Mouse (Mus musculus): ENCODE results near the gene Smyd3. TPM values are rescaled to one million over a fixed set of nuclear protein-coding genes. Genes with fewer than 3 reads are reported as not detected.

The Smyd3 gene
- 15.8 and 24.4 TPM in 2 replicates for total RNA-seq (2014; rRNA removed)
- polyA plus RNA-seq (2015; fragmentation: Nextera tagmentation; extraction: Ambion mirVana) = 23.1 and 28.4 TPM in 2 replicates

DNA sequence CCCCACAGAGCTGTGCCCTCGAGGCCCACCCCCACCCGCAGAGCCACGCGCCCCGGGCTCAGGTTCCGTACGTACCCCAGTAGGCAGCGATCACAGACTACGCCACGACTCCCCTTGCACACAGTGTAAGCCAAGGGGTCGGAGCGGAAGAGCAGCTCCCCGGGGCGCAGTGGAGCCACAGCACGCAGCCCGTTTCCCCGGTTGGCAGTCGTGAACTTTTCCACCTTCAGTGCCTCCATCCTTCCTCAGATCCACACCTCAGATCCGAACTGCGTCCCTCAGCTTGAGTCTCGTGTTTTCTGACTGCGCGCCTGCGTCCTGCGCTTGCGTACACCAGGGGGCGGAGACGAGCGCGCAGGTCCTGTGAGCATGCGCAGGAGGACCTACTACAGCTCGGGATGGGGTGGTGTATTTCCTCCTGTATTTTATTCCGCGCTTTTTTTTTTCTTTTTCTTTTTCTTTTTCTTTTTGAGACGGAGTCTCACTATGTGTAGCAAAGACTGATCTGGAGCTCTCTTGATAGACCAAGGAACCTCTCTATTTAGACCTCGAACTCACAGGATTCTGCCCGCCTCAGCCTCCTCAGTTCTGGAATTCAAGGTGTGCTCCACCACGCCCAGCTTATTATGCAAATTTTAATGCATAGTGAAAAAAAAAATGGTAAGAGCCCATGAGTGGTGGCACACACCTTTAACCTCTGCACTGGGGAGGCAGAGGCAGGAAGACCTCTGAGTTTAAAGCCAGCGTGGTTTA is at the start of gene Smyd3:
TSS of gene Smyd3 (minus strand) at position 329 of the 753 bp plus-strand sequence.
- no peaks in the 10 kb centered on the region for H3K9me3 ChIP-seq (ENCODE audit: low read length)
- H3K27me3 ChIP-seq (ENCODE audit: insufficient read depth, low read length) = no peaks in the 10 kb centered on the region
- peak within 1 kb of the TSS; percentile 96 for H3K4me2 ChIP-seq (ENCODE audit: low read depth, low read length, poor library complexity, severe bottlenecking)
- no peaks in the 10 kb centered on the region for H3K36me3 ChIP-seq (ENCODE audit: insufficient read depth, low read length)
- peak; percentile 87 for DNase-seq (ENCODE audit: low spot score)
- H3K27ac ChIP-seq (ENCODE audit: low read depth, low read length) = no peak within 1 kb of the TSS
- ATAC-seq (ENCODE audit: low FRiP score) = peak; percentile 89
- H3K9ac ChIP-seq (replicated peaks; ENCODE audit: low read length, poor library complexity, severe bottlenecking) = peak within 1 kb of the TSS; percentile 72
- WGBS = 6% methylated on average over 39 of the region's 39 CpGs
- H3K4me1 ChIP-seq (ENCODE audit: insufficient read depth, low read length) = peaks cover 3% of the 10 kb centered on the region; the same call in 1 of the 2 replicates
- peak; percentile 85 for TF ChIP-seq CTCF (IDR thresholded peaks at IDR 0.05)
- H3K4me3 ChIP-seq (ENCODE audit: low read depth, low read length) = peak within 1 kb of the TSS; percentile 89

DNA sequence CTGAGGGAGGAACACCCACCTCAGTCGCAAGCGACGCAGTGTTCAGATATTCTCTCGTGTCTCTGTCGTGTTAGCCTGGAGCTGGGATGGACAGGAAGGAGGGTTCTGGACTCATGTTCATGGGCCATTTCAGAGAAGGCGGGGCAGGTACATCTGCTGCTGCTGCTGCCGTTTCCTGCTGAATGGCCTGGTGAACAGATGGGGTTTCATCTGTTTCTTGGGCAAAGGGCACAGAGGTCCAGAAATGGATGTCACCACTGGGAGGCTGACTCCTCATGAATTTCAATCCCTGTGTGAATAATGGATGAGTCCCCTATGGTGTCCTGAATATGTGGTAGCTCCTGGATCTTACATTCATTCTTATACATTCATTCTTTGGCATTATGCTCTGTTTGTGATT is 49.7 kb upstream of the Smyd3 start:
- no peaks in the 10 kb centered on the region for H3K27me3 ChIP-seq (ENCODE audit: insufficient read depth, low read length)
- H3K4me3 ChIP-seq (ENCODE audit: low read depth, low read length) = no peak overlapping the region
- no peak overlapping the region for H3K9ac ChIP-seq (replicated peaks; ENCODE audit: low read length, poor library complexity, severe bottlenecking)
- ATAC-seq (ENCODE audit: low FRiP score) (no peak), DNase-seq (ENCODE audit: low spot score) (peak; percentile 36)
- no peak overlapping the region for H3K4me2 ChIP-seq (ENCODE audit: low read depth, low read length, poor library complexity, severe bottlenecking)
- no peaks in the 10 kb centered on the region for H3K4me1 ChIP-seq (ENCODE audit: insufficient read depth, low read length)
- no peak for TF ChIP-seq CTCF (IDR thresholded peaks at IDR 0.05)
- no peak overlapping the region for H3K27ac ChIP-seq (ENCODE audit: low read depth, low read length)
- no peaks in the 10 kb centered on the region for H3K36me3 ChIP-seq (ENCODE audit: insufficient read depth, low read length)
- H3K9me3 ChIP-seq (ENCODE audit: low read length) = no peaks in the 10 kb centered on the region
- WGBS = 46% methylated on average over 7 of the region's 7 CpGs

DNA sequence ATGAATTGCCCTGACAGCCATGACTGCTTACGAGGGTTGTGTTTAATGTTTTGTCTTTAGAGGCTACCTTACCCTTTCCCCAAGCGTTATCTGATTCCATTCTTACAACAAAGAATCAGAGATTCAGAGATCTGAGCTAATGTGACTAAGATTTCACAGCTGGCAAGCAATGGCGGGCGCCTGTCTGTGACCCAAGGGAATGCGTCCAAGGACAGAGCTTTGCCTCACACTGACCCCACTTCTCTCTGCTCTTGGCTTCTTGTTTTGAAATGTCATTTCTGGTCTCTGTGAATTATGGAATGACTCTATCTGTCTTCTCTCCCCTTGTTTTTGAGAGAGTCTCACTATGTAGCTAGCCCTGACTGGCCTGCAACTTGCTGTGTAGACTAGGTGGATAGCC is 46.1 kb upstream of the Smyd3 start:
- H3K9ac ChIP-seq (replicated peaks; ENCODE audit: low read length, poor library complexity, severe bottlenecking) = no peak overlapping the region
- H3K4me3 ChIP-seq (ENCODE audit: low read depth, low read length) = no peak overlapping the region
- no peak for DNase-seq (ENCODE audit: low spot score)
- ATAC-seq (ENCODE audit: low FRiP score) = no peak
- TF ChIP-seq CTCF (IDR thresholded peaks at IDR 0.05) = no peak
- no peaks in the 10 kb centered on the region for H3K9me3 ChIP-seq (ENCODE audit: low read length)
- H3K36me3 ChIP-seq (ENCODE audit: insufficient read depth, low read length) = no peaks in the 10 kb centered on the region; the same call in 1 of the 2 replicates
- 33% methylated on average over 5 of the region's 5 CpGs for WGBS
- no peak overlapping the region for H3K4me2 ChIP-seq (ENCODE audit: low read depth, low read length, poor library complexity, severe bottlenecking)
- H3K27me3 ChIP-seq (ENCODE audit: insufficient read depth, low read length) = no peaks in the 10 kb centered on the region
- H3K4me1 ChIP-seq (ENCODE audit: insufficient read depth, low read length) = no peaks in the 10 kb centered on the region
- H3K27ac ChIP-seq (ENCODE audit: low read depth, low read length) = no peak overlapping the region

DNA sequence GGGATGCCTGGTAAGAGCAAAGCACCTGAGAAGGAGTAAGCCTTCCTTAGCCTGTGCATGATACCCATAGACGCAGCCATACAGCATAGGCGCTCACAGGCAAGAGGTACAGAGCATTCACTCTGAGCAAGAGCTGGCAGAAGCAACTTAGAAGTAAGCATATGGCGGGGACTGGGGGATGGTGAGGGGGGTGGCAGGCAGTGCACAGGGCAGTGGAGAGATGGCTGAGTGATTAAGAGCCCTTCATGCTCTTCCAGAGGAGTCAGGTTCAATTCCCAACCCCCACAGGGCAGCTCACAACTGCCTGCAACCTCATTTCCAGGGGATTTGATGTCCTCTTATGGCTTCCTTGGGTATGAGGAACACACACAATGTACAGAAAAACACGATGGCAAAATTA is 45.4 kb upstream of the Smyd3 start:
- WGBS = 80% methylated on average over 4 of the region's 4 CpGs
- ATAC-seq (ENCODE audit: low FRiP score) = no peak
- no peak for TF ChIP-seq CTCF (IDR thresholded peaks at IDR 0.05)

DNA sequence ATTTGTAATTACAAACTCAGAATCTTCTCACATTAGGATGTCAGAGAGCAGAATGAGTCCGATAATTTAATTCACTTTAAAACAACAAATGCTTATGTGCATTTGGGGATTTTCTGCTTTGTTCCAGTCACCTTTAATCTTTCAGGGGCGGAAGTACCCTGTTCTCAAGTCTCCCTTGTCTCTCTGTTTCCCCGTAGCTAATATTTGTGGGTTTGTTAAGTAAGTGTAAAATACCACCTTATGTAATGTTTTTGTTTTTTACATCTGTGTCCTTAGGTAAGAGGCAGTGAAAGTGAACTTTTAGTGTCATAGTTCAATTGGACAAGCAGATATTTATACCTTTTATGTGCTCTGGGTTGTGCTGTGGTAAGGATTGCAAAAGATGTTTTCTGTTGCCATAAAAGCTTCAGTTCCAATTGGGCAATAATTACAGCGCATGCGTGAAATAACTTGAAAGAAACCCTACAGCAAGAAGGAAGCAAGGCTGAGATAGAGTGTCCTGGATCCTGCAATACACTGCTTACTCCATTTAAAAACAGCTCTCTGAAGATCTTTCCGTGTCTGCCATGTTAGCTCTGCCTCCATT is 43.1 kb upstream of the Smyd3 start:
- Histone ChIP-seq H3K27me3 (ENCODE audit: insufficient read depth, low read length) (no peaks in the 10 kb centered on the region), H3K36me3 (ENCODE audit: insufficient read depth, low read length) (no peaks in the 10 kb centered on the region; the same call in 1 of the 2 replicates), H3K4me3 (ENCODE audit: low read depth, low read length) (no peak overlapping the region), H3K27ac (ENCODE audit: low read depth, low read length) (no peak overlapping the region), H3K4me1 (ENCODE audit: insufficient read depth, low read length) (no peaks in the 10 kb centered on the region), H3K9ac (replicated peaks; ENCODE audit: low read length, poor library complexity, severe bottlenecking) (no peak overlapping the region), H3K4me2 (ENCODE audit: low read depth, low read length, poor library complexity, severe bottlenecking) (no peak overlapping the region), H3K9me3 (ENCODE audit: low read length) (no peaks in the 10 kb centered on the region)
- no peak for DNase-seq (ENCODE audit: low spot score)
- ATAC-seq (ENCODE audit: low FRiP score) = no peak
- 86% methylated on average over 6 of the region's 6 CpGs for WGBS
- TF ChIP-seq CTCF (IDR thresholded peaks at IDR 0.05) = no peak

More for the DNA sequence above, 45.4 kb upstream of the Smyd3 start:
- H3K27me3 ChIP-seq (ENCODE audit: insufficient read depth, low read length) = no peaks in the 10 kb centered on the region
- H3K4me3 ChIP-seq (ENCODE audit: low read depth, low read length) = no peak overlapping the region
- H3K27ac ChIP-seq (ENCODE audit: low read depth, low read length) = no peak overlapping the region
- no peaks in the 10 kb centered on the region; the same call in 1 of the 2 replicates for H3K36me3 ChIP-seq (ENCODE audit: insufficient read depth, low read length)
- no peak overlapping the region for H3K9ac ChIP-seq (replicated peaks; ENCODE audit: low read length, poor library complexity, severe bottlenecking)
- H3K9me3 ChIP-seq (ENCODE audit: low read length) = no peaks in the 10 kb centered on the region
- H3K4me1 ChIP-seq (ENCODE audit: insufficient read depth, low read length) = no peaks in the 10 kb centered on the region
- DNase-seq (ENCODE audit: low spot score) = no peak
- H3K4me2 ChIP-seq (ENCODE audit: low read depth, low read length, poor library complexity, severe bottlenecking) = no peak overlapping the region

Measured in midbrain, postnatal 0 days (tissue).